Mouse (Mus musculus) myocyte (in vitro differentiated cells): ENCODE measurements at regions not wholly inside any gene's neighbourhood (a gene's known extent, or its start where the extent isn't known, plus 50 kb on each side); places are given as distances from the start of the nearest gene placed in this dataset.

ENCODE experiments used
- E2F4 ChIP-seq: IDR thresholded peaks from one replicate; pipeline ENCODE4 v1.6.1; 2011; ENCODE audit warnings: mild to moderate bottlenecking, control low read depth, moderate library complexity; ENCODE audit not compliant: insufficient read depth
- MAX ChIP-seq: IDR thresholded peaks from one replicate; pipeline ENCODE4 v1.6.1; 2011; ENCODE audit warnings: low read depth, mild to moderate bottlenecking, control low read depth
- MYOD1 ChIP-seq, 3 experiments: IDR thresholded peaks; one replicate each; pipeline ENCODE4 v1.6.1; 2011; ENCODE audit warnings: control low read depth in 2 of 3, low read depth in 2 of 3, mild to moderate bottlenecking in 2 of 3, moderate library complexity in 1 of 3; ENCODE audit not compliant: insufficient read length in 2 of 3, control insufficient read depth in 1 of 3
- MYOG ChIP-seq, 3 experiments: IDR thresholded peaks; one replicate each; pipeline ENCODE4 v1.6.1; 2011; ENCODE audit warnings: control low read depth in 2 of 3, low read depth in 2 of 3, mild to moderate bottlenecking in 2 of 3; ENCODE audit not compliant: insufficient read length in 2 of 3, control insufficient read depth in 1 of 3, insufficient read depth in 1 of 3
- POLR2A ChIP-seq: IDR thresholded peaks from one replicate; pipeline ENCODE4 v1.6.1; 2011; ENCODE audit warnings: low read depth, mild to moderate bottlenecking, control low read depth, moderate library complexity; ENCODE audit not compliant: insufficient read length
- POLR2AphosphoS2 ChIP-seq: IDR thresholded peaks from one replicate; pipeline ENCODE4 v1.6.1; 2011; ENCODE audit warnings: low read depth, control low read depth; ENCODE audit not compliant: insufficient read length
- REST ChIP-seq: IDR thresholded peaks from one replicate; pipeline ENCODE4 v1.6.1; 2011; ENCODE audit warnings: mild to moderate bottlenecking, control low read depth, moderate library complexity; ENCODE audit not compliant: insufficient read depth, insufficient read length
- SRF ChIP-seq: IDR thresholded peaks from one replicate; pipeline ENCODE4 v1.6.1; 2011; ENCODE audit warnings: low read depth; ENCODE audit not compliant: control insufficient read depth, insufficient read length
- TCF12 ChIP-seq: IDR thresholded peaks from one replicate; pipeline ENCODE4 v1.6.1; 2011; ENCODE audit warnings: mild to moderate bottlenecking, control low read depth; ENCODE audit not compliant: poor library complexity, insufficient read depth, severe bottlenecking
- TCF3 ChIP-seq: IDR thresholded peaks from one replicate; pipeline ENCODE4 v1.6.1; 2011; ENCODE audit warnings: low read depth, control low read depth; ENCODE audit not compliant: insufficient read length
- USF1 ChIP-seq: IDR thresholded peaks from one replicate; pipeline ENCODE4 v1.6.1; 2011; ENCODE audit warnings: low read depth, mild to moderate bottlenecking, control low read depth, moderate library complexity

- TF ChIP-seq POLR2A, result no peak
- no peak for TF ChIP-seq SRF
- TF ChIP-seq E2F4, result no peak
- TF ChIP-seq TCF12, result peak; percentile 90
- no peak for TF ChIP-seq REST
- TF ChIP-seq POLR2AphosphoS2, result no peak
- TF ChIP-seq USF1, result no peak
- TF ChIP-seq MYOD1 (IDR thresholded peaks at IDR 0.05; ENCODE audit: control insufficient read depth in 1 of 3, insufficient read length in 2 of 3, low read depth in 2 of 3), result peak; percentile 24 to 98 (median 93)
- peak; percentile 87 for TF ChIP-seq TCF3
- TF ChIP-seq MAX, result no peak
- TF ChIP-seq MYOG (IDR thresholded peaks at IDR 0.05; ENCODE audit: control insufficient read depth in 1 of 3, insufficient read depth in 1 of 3, insufficient read length in 2 of 3, low read depth in 2 of 3), result peak; percentile 93 to 99 (median 94)
Observed at GRCm38 (mm10) chr14:58189948-58190347, 119.6 kb downstream of the Fgf9 start.
